Mouse (Mus musculus): ENCODE results near the gene Sp8. TPM values are rescaled to one million over a fixed set of nuclear protein-coding genes. Genes with fewer than 3 reads are reported as not detected.

Sp8 gene
- polyA plus RNA-seq, 1 experiment from 2014 or later = 24.0 TPM

DNA sequence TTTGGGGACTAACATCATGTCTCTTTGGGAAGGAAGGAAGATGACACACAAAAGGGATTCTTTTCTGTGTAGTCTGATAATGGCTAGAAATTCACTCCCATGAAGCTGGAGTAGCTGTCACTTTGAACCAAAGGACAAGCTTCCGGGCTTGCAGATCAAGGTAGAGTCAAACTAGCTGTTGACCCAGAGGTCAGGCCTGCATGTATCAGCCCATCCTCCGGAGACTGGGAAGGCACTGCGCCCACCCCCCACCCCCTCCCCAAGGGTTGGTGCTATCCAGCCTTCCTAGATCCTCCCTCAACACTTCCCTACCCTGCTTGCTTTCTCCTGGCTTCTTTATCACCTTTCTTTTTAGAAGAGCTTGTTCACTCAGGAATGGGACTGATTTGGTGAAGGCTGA, 7.2 kb downstream of the Sp8 start:
- no peaks in the 10 kb centered on the region for H3K9me3 ChIP-seq (ENCODE audit: control insufficient read depth, low read length)
- peaks cover 25% of the 10 kb centered on the region for H3K27me3 ChIP-seq (ENCODE audit: control insufficient read depth, insufficient read depth, low read length)
- peak overlapping the region; percentile 16; the same call in 1 of the 2 replicates for H3K9ac ChIP-seq (ENCODE audit: low read length)
- H3K27ac ChIP-seq (ENCODE audit: low read depth, low read length) = peak overlapping the region; percentile 18; the same call in 1 of the 2 replicates
- peak overlapping the region; percentile 18 for H3K4me3 ChIP-seq (ENCODE audit: low read depth, low read length)
- 0% methylated on average over 3 of the region's 3 CpGs for WGBS
- DNase-seq (ENCODE audit: low spot score) = no peak
- no peaks in the 10 kb centered on the region; the same call in 1 of the 2 replicates for H3K4me1 ChIP-seq (replicated peaks; ENCODE audit: control insufficient read depth, insufficient read depth, low read length)
- peak overlapping the region; percentile 57 for H3K4me2 ChIP-seq (ENCODE audit: low read depth, low read length, severe bottlenecking)
- H3K36me3 ChIP-seq (ENCODE audit: control insufficient read depth, insufficient read depth, low read length) = no peaks in the 10 kb centered on the region
- no peak for ATAC-seq (replicated peaks; ENCODE audit: low FRiP score)

DNA sequence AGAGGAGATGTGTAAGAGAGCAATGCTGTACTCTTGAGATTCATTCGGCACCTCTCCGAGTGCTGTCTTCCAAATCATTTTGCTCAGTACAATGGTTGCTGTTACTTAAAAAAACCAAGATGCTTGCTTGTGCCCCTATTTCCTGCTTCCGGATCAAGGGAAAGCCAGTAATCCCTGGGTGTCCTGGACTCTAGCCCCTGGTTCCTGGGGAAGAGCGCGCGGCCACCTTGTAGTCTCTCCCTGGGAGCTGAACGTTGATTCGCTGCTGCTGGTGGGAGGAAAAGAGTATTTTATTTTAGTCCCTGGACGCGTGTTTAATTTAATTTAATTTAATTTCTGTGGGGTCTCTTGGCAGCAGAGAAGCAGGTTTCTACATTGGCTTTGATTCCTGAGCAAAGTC, 8.3 kb downstream of the Sp8 start:
- Histone ChIP-seq H3K9ac (ENCODE audit: low read length) (peak overlapping the region; percentile 58; the same call in 1 of the 2 replicates), H3K4me1 (replicated peaks; ENCODE audit: control insufficient read depth, insufficient read depth, low read length) (no peaks in the 10 kb centered on the region; the same call in 1 of the 2 replicates), H3K27ac (ENCODE audit: low read depth, low read length) (peak overlapping the region; percentile 75; the same call in 1 of the 2 replicates), H3K27me3 (ENCODE audit: control insufficient read depth, insufficient read depth, low read length) (peaks cover 16% of the 10 kb centered on the region), H3K36me3 (ENCODE audit: control insufficient read depth, insufficient read depth, low read length) (no peaks in the 10 kb centered on the region), H3K4me2 (ENCODE audit: low read depth, low read length, severe bottlenecking) (peak overlapping the region; percentile 57), H3K4me3 (ENCODE audit: low read depth, low read length) (peak overlapping the region; percentile 43), H3K9me3 (ENCODE audit: control insufficient read depth, low read length) (no peaks in the 10 kb centered on the region)
- 1% methylated on average over 10 of the region's 10 CpGs for WGBS
- ATAC-seq (replicated peaks; ENCODE audit: low FRiP score) (no peak), DNase-seq (ENCODE audit: low spot score) (peak; percentile 62)

GRCm38 (mm10) chr12:118854831-118855453, 8.8 kb downstream of the Sp8 start:
- peak overlapping the region; percentile 75 for H3K27ac ChIP-seq (ENCODE audit: low read depth, low read length)
- peak overlapping the region; percentile 58 for H3K9ac ChIP-seq (ENCODE audit: low read length)
- H3K4me2 ChIP-seq (ENCODE audit: low read depth, low read length, severe bottlenecking) = peak overlapping the region; percentile 57
- DNase-seq (ENCODE audit: low spot score) (peak; percentile 94), ATAC-seq (replicated peaks; ENCODE audit: low FRiP score) (peak; percentile 96)
- H3K36me3 ChIP-seq (ENCODE audit: control insufficient read depth, insufficient read depth, low read length) = no peaks in the 10 kb centered on the region
- peaks cover 11% of the 10 kb centered on the region for H3K27me3 ChIP-seq (ENCODE audit: control insufficient read depth, insufficient read depth, low read length)
- WGBS = under 1% methylated on average over 34 of the region's 34 CpGs
- H3K9me3 ChIP-seq (ENCODE audit: control insufficient read depth, low read length) = no peaks in the 10 kb centered on the region
- no peaks in the 10 kb centered on the region; the same call in 1 of the 2 replicates for H3K4me1 ChIP-seq (replicated peaks; ENCODE audit: control insufficient read depth, insufficient read depth, low read length)
- H3K4me3 ChIP-seq (ENCODE audit: low read depth, low read length) = peak overlapping the region; percentile 43

- WGBS = 1% methylated on average over 7 of the region's 7 CpGs
- H3K4me2 ChIP-seq (ENCODE audit: low read depth, low read length, severe bottlenecking) = 0 out of 2 replicates have a peak overlapping the region, but pooled peaks have one; percentile 2
- H3K4me3 ChIP-seq (ENCODE audit: low read depth, low read length) = no peak overlapping the region
- peaks cover 10% of the 10 kb centered on the region; the same call in 1 of the 2 replicates for H3K27me3 ChIP-seq (ENCODE audit: control insufficient read depth, insufficient read depth, low read length)
- no peaks in the 10 kb centered on the region for H3K9me3 ChIP-seq (ENCODE audit: control insufficient read depth, low read length)
- no peak overlapping the region for H3K27ac ChIP-seq (ENCODE audit: low read depth, low read length)
- H3K9ac ChIP-seq (ENCODE audit: low read length) = no peak overlapping the region
- H3K4me1 ChIP-seq (replicated peaks; ENCODE audit: control insufficient read depth, insufficient read depth, low read length) = no peaks in the 10 kb centered on the region; the same call in 1 of the 2 replicates
- ATAC-seq (replicated peaks; ENCODE audit: low FRiP score) (peak; percentile 59), DNase-seq (ENCODE audit: low spot score) (peak; percentile 77)
- no peaks in the 10 kb centered on the region for H3K36me3 ChIP-seq (ENCODE audit: control insufficient read depth, insufficient read depth, low read length)
Observed at GRCm38 (mm10) chr12:118856151-118856550, 10.0 kb downstream of the Sp8 start.

- no peaks in the 10 kb centered on the region for H3K9me3 ChIP-seq (ENCODE audit: control insufficient read depth, low read length)
- no peaks in the 10 kb centered on the region for H3K36me3 ChIP-seq (ENCODE audit: control insufficient read depth, insufficient read depth, low read length)
- DNase-seq (ENCODE audit: low spot score) = no peak
- H3K4me3 ChIP-seq (ENCODE audit: low read depth, low read length) = no peak overlapping the region
- no peaks in the 10 kb centered on the region for H3K4me1 ChIP-seq (replicated peaks; ENCODE audit: control insufficient read depth, insufficient read depth, low read length)
- no peak overlapping the region for H3K27ac ChIP-seq (ENCODE audit: low read depth, low read length)
- 86% methylated on average over 8 of the region's 8 CpGs for WGBS
- H3K9ac ChIP-seq (ENCODE audit: low read length) = no peak overlapping the region
- no peak for ATAC-seq (replicated peaks; ENCODE audit: low FRiP score)
- H3K4me2 ChIP-seq (ENCODE audit: low read depth, low read length, severe bottlenecking) = no peak overlapping the region
- H3K27me3 ChIP-seq (ENCODE audit: control insufficient read depth, insufficient read depth, low read length) = no peaks in the 10 kb centered on the region
Observed at GRCm38 (mm10) chr12:118872673-118873072, 26.5 kb downstream of the Sp8 start.

DNA sequence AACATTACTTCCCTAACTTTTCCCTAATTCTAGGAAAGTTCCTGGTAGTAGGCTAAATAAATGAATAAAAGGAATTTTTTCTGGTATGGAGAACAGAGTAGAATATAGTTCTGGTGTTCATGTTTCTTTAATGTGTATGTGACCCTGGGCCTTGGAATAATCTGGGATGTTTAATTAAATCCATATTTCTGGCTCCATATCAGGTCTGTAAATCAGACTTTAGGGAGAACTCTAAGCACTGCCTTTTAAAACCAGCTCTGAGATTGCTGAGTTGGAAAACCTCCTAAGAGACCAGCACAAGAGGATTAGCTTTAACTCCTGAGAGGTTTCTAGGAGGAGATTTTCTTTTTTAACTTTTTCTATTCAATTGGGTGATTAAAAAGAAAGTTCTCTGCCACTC, 36.7 kb downstream of the Sp8 start:
- ATAC-seq (replicated peaks; ENCODE audit: low FRiP score) (no peak), DNase-seq (ENCODE audit: low spot score) (no peak)
- no peaks in the 10 kb centered on the region for H3K4me1 ChIP-seq (replicated peaks; ENCODE audit: control insufficient read depth, insufficient read depth, low read length)
- H3K4me2 ChIP-seq (ENCODE audit: low read depth, low read length, severe bottlenecking) = no peak overlapping the region
- H3K27me3 ChIP-seq (ENCODE audit: control insufficient read depth, insufficient read depth, low read length) = no peaks in the 10 kb centered on the region
- no peak overlapping the region for H3K9ac ChIP-seq (ENCODE audit: low read length)
- no peaks in the 10 kb centered on the region for H3K9me3 ChIP-seq (ENCODE audit: control insufficient read depth, low read length)
- no peak overlapping the region for H3K4me3 ChIP-seq (ENCODE audit: low read depth, low read length)
- H3K27ac ChIP-seq (ENCODE audit: low read depth, low read length) = no peak overlapping the region
- no peaks in the 10 kb centered on the region for H3K36me3 ChIP-seq (ENCODE audit: control insufficient read depth, insufficient read depth, low read length)

GRCm38 (mm10) chr12:118887964-118888363, 41.8 kb downstream of the Sp8 start:
- DNase-seq (ENCODE audit: low spot score) (no peak), ATAC-seq (replicated peaks; ENCODE audit: low FRiP score) (no peak)
- H3K4me2 ChIP-seq (ENCODE audit: low read depth, low read length, severe bottlenecking) = no peak overlapping the region
- H3K27ac ChIP-seq (ENCODE audit: low read depth, low read length) = no peak overlapping the region
- H3K9ac ChIP-seq (ENCODE audit: low read length) = no peak overlapping the region
- WGBS = 88% methylated on average over 2 of the region's 2 CpGs
- no peaks in the 10 kb centered on the region for H3K4me1 ChIP-seq (replicated peaks; ENCODE audit: control insufficient read depth, insufficient read depth, low read length)
- no peaks in the 10 kb centered on the region for H3K9me3 ChIP-seq (ENCODE audit: control insufficient read depth, low read length)
- H3K36me3 ChIP-seq (ENCODE audit: control insufficient read depth, insufficient read depth, low read length) = no peaks in the 10 kb centered on the region
- no peaks in the 10 kb centered on the region for H3K27me3 ChIP-seq (ENCODE audit: control insufficient read depth, insufficient read depth, low read length)
- no peak overlapping the region for H3K4me3 ChIP-seq (ENCODE audit: low read depth, low read length)
